Mouse (Mus musculus) hindbrain, embryonic 10.5 days (tissue): Measurements from ENCODE around the gene Sgcd. TPM values are rescaled to one million over a fixed set of nuclear protein-coding genes. Genes with fewer than 3 reads are reported as not detected.

Experiments used
- DNase-seq: peaks from one replicate; pipeline ENCODE4 v3.0.0-alpha.2; 2017; ENCODE audit warnings: low spot score
- H3K27ac ChIP-seq: fragments of 300-500 bp; sonication (generic); 2 replicates; pipeline ENCODE4 v1.5.1; 2016; ENCODE audit warnings: mild to moderate bottlenecking, moderate library complexity
- H3K27me3 ChIP-seq: fragments of 300-500 bp; sonication (generic); 2 replicates; pipeline ENCODE4 v1.6.1; 2016; ENCODE audit warnings: mild to moderate bottlenecking; ENCODE audit not compliant: poor library complexity, insufficient read depth, severe bottlenecking
- H3K36me3 ChIP-seq: fragments of 300-500 bp; sonication (generic); 2 replicates; pipeline ENCODE4 v1.6.1; 2016; ENCODE audit warnings: mild to moderate bottlenecking, moderate library complexity
- H3K4me1 ChIP-seq: fragments of 300-500 bp; sonication (generic); replicated peaks from 2 replicates; pipeline ENCODE4 v1.6.1; 2016; ENCODE audit warnings: mild to moderate bottlenecking
- H3K4me3 ChIP-seq: fragments of 300-500 bp; sonication (generic); 2 replicates; pipeline ENCODE4 v1.5.1; 2016; ENCODE audit warnings: mild to moderate bottlenecking, moderate library complexity
- H3K9me3 ChIP-seq: fragments of 300-500 bp; sonication (generic); 2 replicates; pipeline ENCODE4 v1.6.1; 2016; ENCODE audit warnings: mild to moderate bottlenecking, moderate library complexity
- WGBS: fragments of 180-500 bp; shearing (Covaris S2); methylation state at CpG from one replicate; pipeline ENCODE4 v1.1.7; 2016; 5-methylcytosine and 5-hydroxymethylcytosine counted together
- polyA plus RNA-seq: library from polyadenylated mRNA; unstranded; fragments of >200 nt; fragmentation: Nextera tagmentation; extraction: Ambion mirVana; gene quantifications from 2 replicates; pipeline ENCODE4 v1.2.1, GENCODE M21; 2016

Sgcd gene
- polyA plus RNA-seq, result 1.5 and 2.3 TPM in 2 replicates

- Histone ChIP-seq H3K27ac (peak within 1 kb of the TSS; percentile 90), H3K36me3 (no peaks in the 10 kb centered on the region), H3K27me3 (peaks cover 40% of the 10 kb centered on the region), H3K9me3 (no peaks in the 10 kb centered on the region), H3K4me1 (peaks cover 14% of the 10 kb centered on the region; the same call in 1 of the 2 replicates), H3K4me3 (peak within 1 kb of the TSS; percentile 78)
- DNase-seq, result peak; percentile 72
- WGBS, result under 1% methylated on average over 64 of the region's 67 CpGs
Measured at GRCm38 (mm10) chr11:47988697-47989533, at the start of gene Sgcd. Sgcd (minus strand) TSS chr11:47988969.

- H3K4me1 ChIP-seq, result peaks cover 4% of the 10 kb centered on the region; the same call in 1 of the 2 replicates
- H3K27me3 ChIP-seq, result no peaks in the 10 kb centered on the region
- 75% methylated on average over 4 of the region's 4 CpGs for WGBS
- H3K36me3 ChIP-seq, result no peaks in the 10 kb centered on the region
- H3K4me3 ChIP-seq, result no peak overlapping the region
- DNase-seq, result no peak
- no peaks in the 10 kb centered on the region for H3K9me3 ChIP-seq
- no peak overlapping the region for H3K27ac ChIP-seq
Measured at GRCm38 (mm10) chr11:48038051-48038450, 49.3 kb upstream of the Sgcd start.

- no peaks in the 10 kb centered on the region for H3K4me1 ChIP-seq
- WGBS, result 60% methylated on average over 3 of the region's 3 CpGs
- H3K4me3 ChIP-seq, result no peak overlapping the region
- H3K27me3 ChIP-seq, result no peaks in the 10 kb centered on the region
- no peak overlapping the region for H3K27ac ChIP-seq
- no peak for DNase-seq
- H3K36me3 ChIP-seq, result no peaks in the 10 kb centered on the region
- no peaks in the 10 kb centered on the region for H3K9me3 ChIP-seq
Measured at GRCm38 (mm10) chr11:48012836-48013235, 24.1 kb upstream of the Sgcd start.

DNA sequence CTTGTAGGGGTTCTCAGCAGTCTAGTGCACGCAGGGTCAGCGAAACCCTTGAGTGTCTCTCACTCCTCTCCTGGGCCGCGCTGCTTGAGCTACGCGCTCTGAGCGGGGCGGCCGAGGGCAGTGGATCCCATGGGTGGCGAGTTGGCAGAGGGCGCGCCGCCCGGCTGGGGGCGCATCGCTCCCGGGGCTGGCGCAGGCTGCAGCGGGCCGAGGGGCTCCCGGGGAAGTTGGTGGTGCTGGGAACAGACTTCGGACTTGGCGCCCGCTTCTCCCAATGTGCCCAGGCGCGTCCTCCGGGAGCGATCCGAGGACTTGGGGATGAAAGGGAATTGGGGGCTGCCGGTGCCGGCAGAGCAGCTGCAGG is 454 bp downstream of the Sgcd start:
- no peak for DNase-seq

GRCm38 (mm10) chr11:47987893-47988267 is 889 bp downstream of the Sgcd start:
- Histone ChIP-seq H3K9me3 (no peaks in the 10 kb centered on the region), H3K27ac (peak overlapping the region; percentile 90), H3K27me3 (peaks cover 40% of the 10 kb centered on the region), H3K36me3 (no peaks in the 10 kb centered on the region), H3K4me3 (peak overlapping the region; percentile 78), H3K4me1 (peaks cover 14% of the 10 kb centered on the region; the same call in 1 of the 2 replicates)
- no peak for DNase-seq
- WGBS, result 14% methylated on average over 12 of the region's 12 CpGs

More for the DNA sequence above, 454 bp downstream of the Sgcd start:
- no peaks in the 10 kb centered on the region for H3K36me3 ChIP-seq
- H3K27me3 ChIP-seq, result peaks cover 40% of the 10 kb centered on the region
- H3K4me3 ChIP-seq, result peak overlapping the region; percentile 78
- H3K9me3 ChIP-seq, result no peaks in the 10 kb centered on the region
- under 1% methylated on average over 31 of the region's 31 CpGs for WGBS
- H3K4me1 ChIP-seq, result peaks cover 14% of the 10 kb centered on the region; the same call in 1 of the 2 replicates
- peak overlapping the region; percentile 90 for H3K27ac ChIP-seq

DNA sequence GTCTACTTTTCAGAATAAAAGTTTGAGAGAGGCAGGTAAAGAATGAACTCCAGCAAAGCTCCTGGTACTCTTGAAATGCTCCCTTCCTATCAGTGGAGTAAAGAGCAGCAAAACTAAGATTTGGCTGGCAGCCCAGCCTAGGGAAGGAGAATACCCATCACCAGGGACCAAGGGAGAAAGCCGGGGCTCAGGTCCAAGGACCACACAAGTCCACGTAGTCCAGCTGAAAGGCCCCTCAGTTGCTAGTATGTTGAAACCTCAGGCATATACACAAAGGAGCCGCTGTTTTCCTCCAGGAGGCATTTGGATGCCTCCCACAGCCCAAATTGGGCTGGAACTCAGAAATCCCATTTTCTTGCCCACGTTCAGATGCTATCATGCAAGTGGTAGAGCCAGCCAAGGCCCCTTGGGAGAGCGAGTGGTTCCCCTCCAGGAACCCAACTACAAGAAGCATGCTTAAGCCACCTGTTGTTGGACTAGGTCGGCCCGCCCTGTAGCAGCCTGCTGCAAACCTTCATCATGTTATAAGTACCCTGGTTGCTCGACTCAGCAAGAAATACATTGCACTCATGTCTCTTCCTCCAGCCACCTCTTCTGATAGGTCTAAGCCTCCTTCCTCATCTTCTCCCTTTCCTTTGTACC is 1.4 kb downstream of the Sgcd start:
- Histone ChIP-seq H3K27ac (no peak overlapping the region), H3K27me3 (peaks cover 40% of the 10 kb centered on the region), H3K4me3 (peak overlapping the region; percentile 78), H3K9me3 (no peaks in the 10 kb centered on the region), H3K4me1 (peaks cover 14% of the 10 kb centered on the region; the same call in 1 of the 2 replicates), H3K36me3 (no peaks in the 10 kb centered on the region)
- DNase-seq, result no peak
- 65% methylated on average over 8 of the region's 8 CpGs for WGBS

GRCm38 (mm10) chr11:47982152-47982551 is 6.6 kb downstream of the Sgcd start:
- no peak overlapping the region for H3K4me3 ChIP-seq
- no peak for DNase-seq
- H3K27me3 ChIP-seq, result peaks cover 9% of the 10 kb centered on the region
- H3K9me3 ChIP-seq, result no peaks in the 10 kb centered on the region
- H3K4me1 ChIP-seq, result no peaks in the 10 kb centered on the region
- no peaks in the 10 kb centered on the region for H3K36me3 ChIP-seq
- WGBS, result 79% methylated on average over 1 of the region's 1 CpGs
- no peak overlapping the region for H3K27ac ChIP-seq

GRCm38 (mm10) chr11:47981108-47981507 is 7.7 kb downstream of the Sgcd start:
- WGBS, result 78% methylated on average over 2 of the region's 2 CpGs

DNA sequence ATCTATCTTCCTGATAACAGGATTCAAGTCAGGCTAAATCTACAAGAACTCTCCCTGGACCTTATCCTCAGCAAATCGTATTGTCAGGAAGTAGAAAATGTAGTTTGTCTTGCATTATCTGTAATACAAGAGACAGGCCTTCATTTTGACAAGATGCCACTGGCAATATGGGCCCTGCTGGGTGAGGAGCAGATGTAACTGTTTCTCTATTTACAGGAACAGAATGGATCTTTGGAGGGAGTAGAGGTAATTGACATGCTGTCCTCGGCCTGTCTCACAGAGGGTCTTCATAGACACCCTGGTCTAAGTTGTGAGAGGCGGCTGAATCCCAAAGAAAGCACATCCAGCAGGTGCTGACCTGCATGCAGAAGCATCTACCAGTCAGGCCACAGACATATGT is 35.5 kb downstream of the Sgcd start:
- 81% methylated on average over 3 of the region's 3 CpGs for WGBS
- Histone ChIP-seq H3K9me3 (no peaks in the 10 kb centered on the region), H3K4me1 (no peaks in the 10 kb centered on the region), H3K27ac (no peak overlapping the region), H3K4me3 (no peak overlapping the region), H3K27me3 (no peaks in the 10 kb centered on the region), H3K36me3 (no peaks in the 10 kb centered on the region)
- no peak for DNase-seq

More at GRCm38 (mm10) chr11:47981108-47981507, 7.7 kb downstream of the Sgcd start:
- H3K27ac ChIP-seq, result no peak overlapping the region
- no peaks in the 10 kb centered on the region for H3K27me3 ChIP-seq
- H3K4me3 ChIP-seq, result no peak overlapping the region
- H3K9me3 ChIP-seq, result no peaks in the 10 kb centered on the region
- no peaks in the 10 kb centered on the region for H3K36me3 ChIP-seq
- no peaks in the 10 kb centered on the region for H3K4me1 ChIP-seq
- DNase-seq, result no peak

DNA sequence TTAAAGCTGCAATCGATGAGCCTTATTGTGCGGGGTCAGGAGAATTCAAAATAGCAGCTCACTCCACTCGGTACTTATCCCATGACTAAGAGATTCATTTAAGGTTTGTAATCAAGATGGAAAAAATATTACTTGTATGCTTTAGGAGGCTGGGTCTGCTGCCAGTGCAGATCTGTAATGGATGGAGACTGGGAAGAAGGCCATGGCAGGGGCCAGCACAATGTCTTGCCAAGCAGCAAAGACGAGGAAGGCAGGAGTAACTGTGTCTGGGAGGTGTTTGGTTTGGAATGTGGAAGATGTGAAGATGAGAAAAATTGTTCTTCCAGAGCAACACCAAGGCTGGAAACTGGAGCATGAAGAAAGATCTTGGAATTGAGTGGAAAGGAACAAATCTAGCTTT is 36.4 kb downstream of the Sgcd start:
- H3K27me3 ChIP-seq, result no peaks in the 10 kb centered on the region
- DNase-seq, result no peak
- WGBS, result 87% methylated on average over 4 of the region's 4 CpGs
- H3K9me3 ChIP-seq, result no peaks in the 10 kb centered on the region
- no peak overlapping the region for H3K4me3 ChIP-seq
- H3K36me3 ChIP-seq, result no peaks in the 10 kb centered on the region
- H3K27ac ChIP-seq, result no peak overlapping the region
- no peaks in the 10 kb centered on the region for H3K4me1 ChIP-seq

- Histone ChIP-seq H3K36me3 (no peaks in the 10 kb centered on the region), H3K9me3 (no peaks in the 10 kb centered on the region), H3K4me1 (no peaks in the 10 kb centered on the region), H3K27me3 (no peaks in the 10 kb centered on the region), H3K27ac (no peak overlapping the region), H3K4me3 (no peak overlapping the region)
- no peak for DNase-seq
- WGBS, result 84% methylated on average over 2 of the region's 2 CpGs
Measured at GRCm38 (mm10) chr11:47939795-47940194, 49.0 kb downstream of the Sgcd start.

DNA sequence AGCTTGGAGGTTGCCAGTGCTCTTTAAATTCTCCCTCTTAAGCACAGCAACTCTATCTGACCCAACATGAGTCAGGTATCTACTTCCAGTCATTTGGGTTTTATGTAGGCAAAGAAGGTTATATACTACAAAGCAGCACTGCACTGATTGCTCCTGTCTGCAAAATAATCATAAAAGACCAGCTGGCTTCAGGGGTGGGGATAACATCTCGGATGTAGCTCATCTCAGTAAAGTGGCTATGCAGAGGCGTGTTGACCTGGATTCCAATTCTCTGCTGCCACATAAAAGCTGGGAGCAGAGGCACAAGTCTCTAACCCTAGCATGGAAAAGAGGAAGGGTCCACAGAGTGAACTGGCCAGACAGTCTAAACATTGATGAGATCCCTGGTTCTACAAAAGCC is 71.2 kb downstream of the Sgcd start:
- Histone ChIP-seq H3K4me3 (no peak overlapping the region), H3K27me3 (no peaks in the 10 kb centered on the region), H3K4me1 (no peaks in the 10 kb centered on the region), H3K36me3 (no peaks in the 10 kb centered on the region), H3K27ac (no peak overlapping the region), H3K9me3 (no peaks in the 10 kb centered on the region)
- 79% methylated on average over 2 of the region's 2 CpGs for WGBS
- DNase-seq, result no peak

- no peaks in the 10 kb centered on the region for H3K9me3 ChIP-seq
- DNase-seq, result no peak
- H3K27ac ChIP-seq, result no peak overlapping the region
- no peaks in the 10 kb centered on the region for H3K36me3 ChIP-seq
- WGBS, result 87% methylated on average over 3 of the region's 3 CpGs
- H3K4me3 ChIP-seq, result no peak overlapping the region
- H3K4me1 ChIP-seq, result no peaks in the 10 kb centered on the region
- no peaks in the 10 kb centered on the region for H3K27me3 ChIP-seq
Measured at GRCm38 (mm10) chr11:47891617-47892172, 97.1 kb downstream of the Sgcd start.
